Mouse (Mus musculus): ENCODE results near the gene Tns3. TPM values are rescaled to one million over a fixed set of nuclear protein-coding genes. Genes with fewer than 3 reads are reported as not detected.

Gene Tns3
- total and polyA plus RNA-seq, 3 experiments: not detected

DNA sequence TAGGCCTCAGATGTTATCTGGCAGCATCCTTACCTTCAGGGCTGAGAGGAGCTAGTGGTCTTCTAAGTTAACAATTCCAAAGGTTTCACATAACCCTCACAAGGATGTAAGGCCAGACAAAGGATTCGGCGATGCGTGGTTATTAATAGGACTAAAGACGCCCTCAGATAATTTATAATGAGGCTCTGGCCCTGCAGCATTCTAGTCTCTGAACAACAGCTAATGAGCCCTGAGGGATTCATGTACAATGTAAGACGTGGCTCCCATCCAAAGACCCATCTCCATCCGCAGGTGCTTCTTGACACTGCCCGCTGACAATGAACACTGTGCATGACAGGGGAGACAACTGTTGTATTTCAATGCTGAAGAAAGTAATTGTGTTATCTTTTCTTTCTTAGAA, 263.0 kb downstream of the Tns3 start:
- H3K9ac ChIP-seq (ENCODE audit: control insufficient read depth, low read depth, low read length, poor library complexity, severe bottlenecking): no peak overlapping the region
- no peak for DNase-seq (ENCODE audit: low read depth, low spot score)
- H3K4me3 ChIP-seq (ENCODE audit: control insufficient read depth in 1 of 2, insufficient read depth in 1 of 2, low read depth in 2 of 2, low read length in 2 of 2): no peak overlapping the region
- TF ChIP-seq ZKSCAN1 (IDR thresholded peaks at IDR 0.05; ENCODE audit: low read depth, low read length) (no peak), NELFE (IDR thresholded peaks at IDR 0.05; ENCODE audit: low read depth, low read length) (no peak), TAL1 (IDR thresholded peaks at IDR 0.05; ENCODE audit: low read length) (no peak), POLR2A (IDR thresholded peaks at IDR 0.05; ENCODE audit: control insufficient read depth in 1 of 2, insufficient read depth in 1 of 2, low read depth in 1 of 2, low read length in 2 of 2, poor library complexity in 1 of 2) (no peak), MAZ (IDR thresholded peaks at IDR 0.05; ENCODE audit: low read depth, low read length) (no peak), ZMIZ1 (IDR thresholded peaks at IDR 0.05; ENCODE audit: low read depth, low read length) (no peak), KAT2A (conservative IDR thresholded peaks at IDR 0.05; ENCODE audit: low read depth, low read length) (no peak)
- H3K27ac ChIP-seq (ENCODE audit: control insufficient read depth, low read depth, low read length): no peak overlapping the region
- no peaks in the 10 kb centered on the region for H3K4me1 ChIP-seq (ENCODE audit: control insufficient read depth in 1 of 2, insufficient read depth in 2 of 2, low read length in 2 of 2)
- H3K9me3 ChIP-seq (replicated peaks; ENCODE audit: insufficient read depth, low read length): no peaks in the 10 kb centered on the region
- no peaks in the 10 kb centered on the region for H3K36me3 ChIP-seq (ENCODE audit: control insufficient read depth in 1 of 2, insufficient read depth in 2 of 2, low read length in 2 of 2)
- no peaks in the 10 kb centered on the region for H3K27me3 ChIP-seq (ENCODE audit: control insufficient read depth in 1 of 2, insufficient read depth in 2 of 2, low read length in 2 of 2)
- H3K79me2 ChIP-seq (ENCODE audit: control insufficient read depth, insufficient read depth, low read length, poor library complexity): no peaks in the 10 kb centered on the region

DNA sequence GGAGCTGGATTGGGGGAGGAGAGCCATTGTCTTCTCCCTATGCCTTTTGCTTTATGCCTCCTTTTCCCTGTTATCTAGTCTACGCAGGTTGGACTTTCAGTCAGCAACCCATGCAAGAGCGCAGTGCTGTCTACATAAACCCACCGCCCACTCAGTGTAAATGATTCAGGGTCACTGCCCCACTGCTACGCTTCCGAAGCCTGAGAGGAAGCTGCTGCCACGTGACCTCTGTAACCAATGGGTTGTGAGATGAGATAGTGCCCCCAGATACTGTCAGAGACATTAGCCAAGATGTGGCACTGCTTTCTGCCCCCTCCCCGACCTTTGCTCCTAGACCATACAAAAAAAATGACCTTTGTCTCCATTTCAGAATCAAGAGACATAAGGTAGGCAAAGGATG, 268.0 kb downstream of the Tns3 start:
- H3K4me1 ChIP-seq (ENCODE audit: control insufficient read depth in 1 of 2, insufficient read depth in 2 of 2, low read length in 2 of 2): no peaks in the 10 kb centered on the region
- TF ChIP-seq KAT2A (conservative IDR thresholded peaks at IDR 0.05; ENCODE audit: low read depth, low read length) (no peak), E2F4 (IDR thresholded peaks at IDR 0.05; ENCODE audit: borderline replicate concordance, low read depth, low read length) (no peak), ZMIZ1 (IDR thresholded peaks at IDR 0.05; ENCODE audit: low read depth, low read length) (no peak), BHLHE40 (IDR thresholded peaks at IDR 0.05; ENCODE audit: borderline replicate concordance, low read depth, low read length) (no peak), TCF12 (IDR thresholded peaks at IDR 0.05; ENCODE audit: low read depth, low read length) (no peak), TAL1 (IDR thresholded peaks at IDR 0.05; ENCODE audit: low read length) (no peak), RAD21 (IDR thresholded peaks at IDR 0.05; ENCODE audit: low read depth, low read length) (no peak), TBP (IDR thresholded peaks at IDR 0.05; ENCODE audit: low read depth, low read length) (no peak), POLR2AphosphoS2 (IDR thresholded peaks at IDR 0.05; ENCODE audit: low read length) (no peak), ELF1 (IDR thresholded peaks at IDR 0.05; ENCODE audit: low read depth, low read length) (no peak), ZNF384 (IDR thresholded peaks at IDR 0.05; ENCODE audit: low read depth, low read length) (no peak), HCFC1 (IDR thresholded peaks at IDR 0.05; ENCODE audit: low read depth, low read length) (no peak), NRF1 (IDR thresholded peaks at IDR 0.05; ENCODE audit: insufficient read depth, low read depth, low read length, poor library complexity, severe bottlenecking) (no peak), NELFE (IDR thresholded peaks at IDR 0.05; ENCODE audit: low read depth, low read length) (no peak), CHD1 (IDR thresholded peaks at IDR 0.05; ENCODE audit: low read depth, low read length) (no peak), EP300 (IDR thresholded peaks at IDR 0.05; ENCODE audit: low read depth in 1 of 2, low read length in 2 of 2) (no peak), SIN3A (IDR thresholded peaks at IDR 0.05; ENCODE audit: low read length) (no peak)
- no peaks in the 10 kb centered on the region for H3K79me2 ChIP-seq (ENCODE audit: control insufficient read depth, insufficient read depth, low read length, poor library complexity)
- no peak overlapping the region for H3K27ac ChIP-seq (ENCODE audit: control insufficient read depth, low read depth, low read length)
- no peak overlapping the region for H3K9ac ChIP-seq (ENCODE audit: control insufficient read depth, low read depth, low read length, poor library complexity, severe bottlenecking)
- H3K27me3 ChIP-seq (ENCODE audit: control insufficient read depth in 1 of 2, insufficient read depth in 2 of 2, low read length in 2 of 2): no peaks in the 10 kb centered on the region
- no peak for DNase-seq (ENCODE audit: low read depth, low spot score)
- H3K4me3 ChIP-seq (ENCODE audit: control insufficient read depth in 1 of 2, insufficient read depth in 1 of 2, low read depth in 2 of 2, low read length in 2 of 2): no peak overlapping the region
- H3K9me3 ChIP-seq (replicated peaks; ENCODE audit: insufficient read depth, low read length): no peaks in the 10 kb centered on the region
- H3K36me3 ChIP-seq (ENCODE audit: control insufficient read depth in 1 of 2, insufficient read depth in 2 of 2, low read length in 2 of 2): no peaks in the 10 kb centered on the region

All from MEL (cell line).